Mouse (Mus musculus): ENCODE measurements around the gene 1700057G04Rik. TPM values are rescaled to one million over a fixed set of nuclear protein-coding genes. Genes with fewer than 3 reads are reported as not detected.

1700057G04Rik gene
- total RNA-seq, 2 experiments from 2014 or later = not detected

DNA sequence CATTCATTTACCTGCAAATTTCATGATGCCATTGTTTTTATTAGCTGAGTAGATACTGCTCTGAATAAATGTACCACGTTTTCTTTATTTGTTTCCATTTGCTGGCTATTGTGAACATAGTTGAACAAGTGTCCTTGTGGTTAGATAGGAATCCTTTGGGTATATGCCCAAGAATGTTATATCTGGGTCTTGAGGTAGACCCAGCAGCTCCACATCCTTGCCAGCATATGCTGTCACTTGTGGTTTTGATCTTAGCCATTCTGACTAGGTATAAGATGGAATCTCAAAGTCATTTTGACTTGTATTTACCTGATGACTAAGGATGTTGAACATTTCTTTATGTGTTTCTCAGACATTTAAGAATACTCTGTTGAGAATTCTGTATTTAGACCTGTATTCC lies 77.7 kb downstream of the 1700057G04Rik start:
- DNase-seq = no peak

DNA sequence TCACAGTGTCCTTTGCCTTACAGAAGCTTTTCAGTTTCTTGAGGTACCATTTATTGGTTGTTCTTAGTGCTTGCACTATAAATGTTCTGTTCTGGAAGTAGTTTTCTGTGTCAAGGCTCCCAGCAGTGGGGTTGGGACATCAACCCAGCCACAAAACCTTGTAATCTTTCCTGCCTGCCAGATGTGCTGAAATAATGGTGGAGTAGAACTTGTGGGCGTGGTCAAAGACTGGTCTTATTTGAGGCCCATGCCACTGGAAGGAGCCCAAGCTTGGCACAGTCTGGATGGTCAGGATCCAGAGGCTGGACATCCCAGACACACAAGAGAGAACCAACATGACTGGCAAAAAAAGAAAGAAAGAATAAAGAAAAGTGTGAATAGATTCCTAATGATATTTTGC lies 78.2 kb downstream of the 1700057G04Rik start:
- DNase-seq = peak in 1 of 2 experiments; percentile 38

DNA sequence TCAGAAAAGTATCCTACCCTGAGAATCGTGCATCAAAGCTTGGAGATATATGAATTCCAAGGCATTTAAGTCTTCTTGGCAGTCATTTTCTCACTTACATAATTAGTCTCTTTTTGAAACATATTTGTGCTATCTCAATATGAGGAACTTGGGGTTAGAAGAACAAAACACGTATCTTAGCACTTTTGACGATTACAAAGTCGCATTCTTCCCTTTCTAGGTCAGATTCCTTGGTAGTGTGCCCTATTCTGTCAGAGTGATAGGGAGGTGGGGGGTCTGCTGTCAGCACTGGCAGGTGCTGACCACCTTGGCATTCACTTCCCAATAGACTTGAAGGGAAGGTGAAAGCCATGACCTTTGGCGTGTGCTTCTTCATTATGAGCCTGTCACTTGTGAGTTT lies 93.5 kb downstream of the 1700057G04Rik start:
- no peak for DNase-seq

Small RNAs within 50 kb of the gene (microRNA-seq; reads per million reads assigned to microRNA genes)
- not detected for gene Mir6386

Other genes starting within 250 kb of the 1700057G04Rik start
- not detected for gene Plscr5, start 116.4 kb upstream of the 1700057G04Rik start, total RNA-seq (2021)
- 10 to 100 TPM; 10.5 to 14.1 TPM for gene Plscr1, start 59.6 kb upstream of the 1700057G04Rik start, total RNA-seq (2021)
- gene Plscr2, start 33.8 kb upstream of the 1700057G04Rik start, total RNA-seq (2021) = 10 to 100 TPM; 11.7 to 24.9 TPM
- 10 to 100 TPM; 10.7 to 19.2 TPM for gene Plscr4, start 148.0 kb downstream of the 1700057G04Rik start, total RNA-seq (2021)
- 100 to 1,000 TPM; 183 to 292 TPM for gene Plod2, start 232.8 kb downstream of the 1700057G04Rik start, total RNA-seq (2021)